Mouse (Mus musculus) megakaryocyte, embryonic 14.5 days (primary cell): ENCODE results near the gene Slc43a2.

Experiments used
- FLI1 ChIP-seq: IDR thresholded peaks from 2 replicates; pipeline ENCODE4 v1.6.1; 2012; ENCODE audit warnings: low read length, inconsistent platforms, mixed read lengths
- GATA1 ChIP-seq: IDR thresholded peaks from 3 replicates; pipeline ENCODE4 v1.6.1; 2012; ENCODE audit warnings: mixed read lengths, low read length, inconsistent platforms, borderline replicate concordance

DNA sequence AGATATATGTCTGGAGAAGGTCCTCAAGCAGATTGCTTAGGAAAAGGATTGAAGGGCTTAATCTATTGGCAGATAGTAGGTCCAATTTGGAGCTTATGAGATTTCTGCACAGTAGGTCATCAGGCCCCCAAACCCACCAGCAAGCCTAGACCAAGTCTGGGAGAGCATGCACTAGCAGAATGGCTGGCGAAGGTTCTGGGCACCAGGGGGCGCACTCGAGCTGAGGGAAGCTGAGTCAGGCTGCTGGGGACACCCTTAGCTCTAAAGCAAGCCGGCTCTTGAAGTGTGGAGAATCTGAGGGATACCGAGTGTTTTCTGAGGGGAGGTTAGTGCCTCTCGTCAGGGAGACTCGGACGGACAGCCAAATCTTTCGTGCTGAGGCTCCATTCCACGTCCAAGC lies 1.2 kb upstream of the Slc43a2 start:
- TF ChIP-seq GATA1, result no peak
- TF ChIP-seq FLI1, result no peak
